Mouse (Mus musculus): Measurements from ENCODE around the gene Clcc1.

Gene Clcc1

GRCm38 (mm10) chr3:108701256-108701655, 47.5 kb downstream of the Clcc1 start:
- no peak for DNase-seq (ENCODE audit: low spot score)

DNA sequence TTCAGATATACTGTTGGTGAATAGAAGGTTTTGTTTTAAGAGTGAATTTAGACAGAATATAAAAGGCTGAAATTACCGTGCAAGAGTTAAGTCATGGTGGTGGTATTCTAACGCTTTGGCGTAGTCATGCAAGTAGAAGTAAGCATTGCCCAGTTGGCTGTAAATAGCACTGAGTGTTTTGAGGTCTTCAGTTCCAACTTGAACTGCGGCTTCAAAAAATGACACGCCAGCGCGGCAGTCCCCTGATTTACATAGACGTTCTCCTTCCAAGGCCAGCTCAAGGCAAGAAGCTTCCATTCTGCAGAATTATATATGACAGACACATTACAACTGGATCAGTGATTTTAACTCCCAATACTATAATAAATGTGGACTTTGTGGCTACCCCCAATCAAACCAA, 49.1 kb downstream of the Clcc1 start:
- DNase-seq (ENCODE audit: low spot score), result no peak

- DNase-seq (ENCODE audit: low spot score), result no peak
These were observed 57.6 kb downstream of the Clcc1 start for GRCm38 (mm10) chr3:108711296-108711695.

DNA sequence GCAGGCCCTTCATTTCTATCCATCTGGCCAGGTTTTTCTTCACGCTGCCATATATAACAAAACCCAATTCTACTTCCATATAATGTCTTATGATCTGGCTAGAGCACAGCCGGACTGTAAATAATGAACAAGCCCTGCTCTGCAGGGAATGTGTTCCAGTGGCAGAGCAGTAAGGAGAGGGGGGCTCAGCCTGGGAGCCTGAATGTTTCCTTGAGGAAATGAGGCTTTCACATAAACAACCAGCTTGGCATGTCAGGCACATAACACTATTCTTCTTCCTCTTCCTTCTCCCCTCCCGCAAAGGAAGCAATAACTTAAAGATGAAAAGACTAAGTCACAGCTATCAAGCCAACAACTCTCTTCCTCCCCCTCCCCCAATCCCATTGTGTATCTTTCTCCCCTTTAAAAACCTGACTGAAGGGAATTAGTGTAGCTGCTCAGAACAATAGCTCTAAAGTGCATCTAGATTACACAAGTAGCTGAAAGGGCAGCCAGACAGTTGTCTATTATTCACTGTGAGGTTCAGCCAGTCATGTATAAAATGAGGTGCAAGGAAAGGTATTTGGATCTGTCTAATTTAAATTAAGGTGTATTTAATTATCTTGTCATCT, 59.5 kb downstream of the Clcc1 start:
- DNase-seq (ENCODE audit: low spot score), result no peak

DNA sequence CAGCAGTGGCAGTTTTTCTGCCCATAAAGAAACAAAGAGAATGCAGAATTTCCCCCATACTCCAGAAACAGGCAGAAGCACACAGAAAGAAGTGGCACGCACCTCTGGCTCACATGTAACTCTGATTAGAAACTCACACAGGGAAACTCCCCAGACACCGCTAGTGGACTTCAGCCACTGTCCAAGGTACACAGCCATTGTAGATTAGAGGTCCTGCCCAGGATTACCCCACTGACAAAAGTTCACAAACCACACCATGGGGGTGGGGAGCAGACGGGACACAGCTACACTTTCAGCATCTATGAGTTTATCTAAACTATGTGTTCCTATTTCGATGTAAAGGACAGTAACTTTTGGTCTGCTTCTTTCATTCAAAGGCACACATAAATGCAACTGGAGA, 61.1 kb downstream of the Clcc1 start:
- DNase-seq (ENCODE audit: low spot score), result no peak

DNA sequence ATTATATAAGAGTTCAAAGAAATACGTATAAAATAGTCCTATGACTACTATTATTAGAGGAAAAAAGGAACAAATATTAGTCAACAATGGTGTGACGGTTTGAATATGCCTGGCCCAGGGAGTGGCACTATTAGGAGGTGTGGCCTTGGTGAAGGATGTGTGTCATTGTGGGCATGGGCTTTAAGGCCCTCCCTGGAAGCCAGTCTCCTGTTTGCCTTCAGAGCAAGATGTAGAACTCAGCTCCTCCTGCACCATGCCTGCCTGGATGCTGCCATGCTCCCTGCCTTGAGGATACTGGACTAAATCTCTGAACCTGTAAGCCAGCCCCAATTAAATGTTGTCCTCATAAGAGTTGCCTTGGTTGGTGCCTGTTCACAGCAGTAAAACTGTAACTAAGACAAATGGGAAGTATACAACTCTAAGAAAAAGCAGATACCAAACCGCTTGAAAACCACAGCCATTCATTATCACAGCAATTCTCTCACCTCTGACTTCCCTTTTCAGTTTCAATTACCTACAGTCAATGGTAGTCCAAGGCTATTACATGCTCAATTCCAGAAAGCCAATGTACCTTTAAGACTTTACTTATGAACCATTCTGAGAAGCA, 64.3 kb downstream of the Clcc1 start:
- DNase-seq (ENCODE audit: low spot score), result no peak

GRCm38 (mm10) chr3:108719357-108719756, 65.6 kb downstream of the Clcc1 start:
- no peak for DNase-seq (ENCODE audit: low spot score)

DNA sequence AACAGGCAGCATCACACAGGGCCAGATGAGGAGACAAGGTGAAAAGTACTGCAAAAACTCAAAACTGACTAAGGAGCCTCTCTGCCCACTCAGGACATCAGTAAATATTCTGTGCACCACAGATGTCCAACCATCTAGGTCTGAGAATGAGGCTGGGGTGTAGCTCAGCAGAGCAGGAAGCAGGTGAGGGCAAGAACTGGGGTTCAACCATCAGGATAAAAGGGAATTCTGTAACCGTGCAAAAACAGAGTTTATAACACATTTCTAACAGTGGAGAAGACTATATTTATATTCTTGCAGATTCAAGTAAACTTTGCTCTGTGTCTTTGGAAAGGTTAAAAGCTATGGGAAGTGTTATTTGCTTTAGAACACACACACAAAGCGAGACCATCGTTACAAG, 66.0 kb downstream of the Clcc1 start:
- no peak for DNase-seq (ENCODE audit: low spot score)

DNA sequence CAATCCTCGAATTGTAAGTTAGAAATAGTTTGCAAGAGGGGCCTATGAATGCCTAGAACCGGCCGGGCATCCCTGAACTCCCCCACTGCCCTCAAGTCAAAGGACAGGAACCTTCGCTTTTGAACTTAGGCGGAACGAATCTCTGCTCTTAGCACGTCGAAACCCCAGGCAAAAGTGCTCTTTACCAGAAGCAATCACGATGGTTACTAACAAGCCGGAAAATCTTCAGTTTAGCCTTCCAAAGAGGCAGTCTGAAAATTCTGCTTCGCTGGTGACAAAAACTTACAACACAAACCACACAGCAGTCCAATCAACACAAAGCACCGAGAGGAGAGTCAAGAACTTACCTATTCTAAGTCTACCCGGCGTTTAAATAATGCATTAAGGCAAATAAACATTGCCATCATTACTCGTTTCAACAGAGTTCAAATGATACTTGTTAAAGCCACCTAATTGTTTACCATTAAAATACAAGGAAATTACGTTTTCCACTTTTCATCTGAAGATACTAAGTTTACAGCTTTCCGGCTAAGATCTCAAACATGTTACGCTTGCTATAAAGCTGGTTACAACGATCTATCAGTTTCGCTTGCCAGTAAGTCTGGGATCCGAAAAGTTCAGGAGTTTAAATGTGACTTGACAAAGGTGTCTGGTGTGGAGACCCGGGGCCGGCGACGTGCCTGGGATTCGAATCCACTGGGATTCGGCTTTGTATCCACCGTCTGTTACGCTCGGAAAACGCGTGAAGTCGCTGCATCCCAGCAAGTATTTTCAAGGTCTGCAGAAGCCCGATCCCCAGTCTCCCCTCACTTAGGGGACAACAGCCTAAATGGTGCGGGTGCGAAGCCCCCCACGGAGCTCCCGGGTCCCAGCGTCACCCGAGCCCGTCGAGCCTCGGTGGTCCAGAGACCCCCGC, 67.6 kb downstream of the Clcc1 start:
- DNase-seq (ENCODE audit: low spot score), result no peak

GRCm38 (mm10) chr3:108722036-108722872, 68.5 kb downstream of the Clcc1 start, which contains the start of gene Gpsm2:
Gene Gpsm2 (minus strand): TSS chr3:108722309.
- peak; percentile 95 for DNase-seq (ENCODE audit: low spot score)

DNA sequence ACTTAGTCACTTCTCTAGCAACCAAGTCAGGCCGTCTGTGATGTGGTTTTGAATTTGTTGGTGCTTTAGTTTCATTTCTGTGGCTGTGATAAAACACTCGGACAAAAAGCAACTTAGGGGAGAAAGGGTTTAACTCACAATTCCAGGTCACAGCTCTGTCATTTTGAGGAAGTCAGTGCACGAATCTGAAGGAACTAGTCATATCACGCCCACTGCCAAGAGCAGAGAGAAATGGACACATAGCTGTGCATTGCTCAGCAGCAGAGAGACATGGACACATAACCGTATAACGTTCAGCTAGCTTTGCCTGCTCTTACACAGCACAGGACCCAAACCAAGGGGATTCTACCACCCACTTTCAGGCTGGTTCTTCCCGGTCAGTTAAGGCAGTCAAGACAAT, 72.7 kb downstream of the Clcc1 start:
- no peak for DNase-seq (ENCODE audit: low spot score)

- no peak for DNase-seq (ENCODE audit: low spot score)
These were observed 73.6 kb downstream of the Clcc1 start for GRCm38 (mm10) chr3:108727344-108727743.

DNA sequence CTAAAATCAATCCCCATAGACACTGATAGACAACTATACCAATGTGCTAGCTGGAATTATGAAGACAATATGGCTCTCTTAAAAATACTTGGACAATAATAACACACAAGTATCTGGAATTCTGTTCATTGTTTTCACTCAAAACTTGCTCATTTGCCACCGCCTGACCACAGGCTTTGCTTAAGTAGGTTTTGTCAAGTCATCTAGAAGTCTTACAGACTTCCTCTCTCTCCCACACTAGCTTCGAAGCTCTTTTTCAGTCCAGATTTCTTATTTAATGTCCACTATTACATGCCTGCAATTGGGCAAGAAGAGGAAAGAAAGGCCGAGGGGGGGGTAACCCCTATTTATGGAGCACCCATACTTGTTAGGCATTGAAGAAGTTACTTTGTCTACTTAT, 74.1 kb downstream of the Clcc1 start:
- no peak for DNase-seq (ENCODE audit: low spot score)
